Mouse (Mus musculus) heart, embryonic 16.5 days (tissue): Measurements from ENCODE around the gene Sdhd. TPM values are rescaled to one million over a fixed set of nuclear protein-coding genes. Genes with fewer than 3 reads are reported as not detected.
A peak's percentile ranks its signal among the peaks of the same experiment; 100 is the strongest.

Source experiments
- ATAC-seq: fragments of 200-750 bp; cut with Nextera tagmentation; replicated peaks from 2 replicates; pipeline ENCODE4 v1.8.0; 2017; ENCODE audit warnings: moderate number of reproducible peaks; ENCODE audit not compliant: insufficient read depth, low FRiP score; ENCODE audit errors: extremely low read depth
- H3K27ac ChIP-seq: fragments of 300-500 bp; sonication (generic); 2 replicates; pipeline ENCODE4 v1.5.1; 2014; ENCODE audit warnings: mild to moderate bottlenecking, low read length, control low read depth, moderate library complexity
- H3K27me3 ChIP-seq: fragments of 300-500 bp; sonication (generic); 2 replicates; pipeline ENCODE4 v1.6.1; 2014; ENCODE audit warnings: low read length, mixed read lengths; ENCODE audit not compliant: control insufficient read depth, insufficient read depth
- H3K36me3 ChIP-seq: fragments of 300-500 bp; sonication (generic); 2 replicates; pipeline ENCODE4 v1.6.1; 2014; ENCODE audit not compliant: control insufficient read depth, insufficient read depth
- H3K4me1 ChIP-seq: fragments of 300-500 bp; sonication (generic); 2 replicates; pipeline ENCODE4 v1.6.1; 2014; ENCODE audit warnings: low read length, mixed read lengths; ENCODE audit not compliant: control insufficient read depth, insufficient read depth
- H3K4me2 ChIP-seq: fragments of 300-500 bp; sonication (generic); 2 replicates; pipeline ENCODE4 v1.6.1; 2014; ENCODE audit warnings: low read depth, mild to moderate bottlenecking, control low read depth, low read length
- H3K4me3 ChIP-seq: fragments of 300-500 bp; sonication (generic); 2 replicates; pipeline ENCODE4 v1.5.1; 2014; ENCODE audit warnings: mild to moderate bottlenecking, control low read depth, low read length
- H3K9ac ChIP-seq: fragments of 300-500 bp; sonication (generic); 2 replicates; pipeline ENCODE4 v1.6.1; 2014; ENCODE audit warnings: low read length, control low read depth
- H3K9me3 ChIP-seq: fragments of 300-500 bp; sonication (generic); replicated peaks from 2 replicates; pipeline ENCODE4 v1.6.1; 2016; ENCODE audit warnings: low read length; ENCODE audit not compliant: control insufficient read depth
- WGBS: fragments of 180-500 bp; shearing (Covaris S2); extraction: QIAGEN DNeasy Blood & Tissue Kit; methylation state at CpG from one replicate; pipeline ENCODE4 v1.1.7; 2014; 5-methylcytosine and 5-hydroxymethylcytosine counted together
- polyA plus RNA-seq: library from polyadenylated mRNA; unstranded; fragments of >200 nt; fragmentation: Nextera tagmentation; extraction: Ambion mirVana; gene quantifications from 2 replicates; pipeline ENCODE4 v1.2.1, GENCODE M21; 2015

Gene Sdhd
- polyA plus RNA-seq, 1 experiment from 2014 or later = 852 TPM

- Histone ChIP-seq H3K9ac (no peak overlapping the region), H3K4me3 (no peak overlapping the region), H3K4me1 (no peaks in the 10 kb centered on the region), H3K4me2 (no peak overlapping the region), H3K36me3 (no peaks in the 10 kb centered on the region), H3K9me3 (no peaks in the 10 kb centered on the region), H3K27me3 (no peaks in the 10 kb centered on the region), H3K27ac (no peak overlapping the region)
- ATAC-seq = no peak
- 81% methylated on average over 2 of the region's 2 CpGs for WGBS
Measured at GRCm38 (mm10) chr9:50567881-50568280, 35.7 kb downstream of the Sdhd start.

GRCm38 (mm10) chr9:50567372-50567771 lies 36.2 kb downstream of the Sdhd start:
- 79% methylated on average over 4 of the region's 4 CpGs for WGBS
- H3K4me1 ChIP-seq = no peaks in the 10 kb centered on the region
- no peak overlapping the region for H3K9ac ChIP-seq
- no peak overlapping the region for H3K4me3 ChIP-seq
- H3K27me3 ChIP-seq = no peaks in the 10 kb centered on the region
- no peak overlapping the region for H3K27ac ChIP-seq
- H3K36me3 ChIP-seq = no peaks in the 10 kb centered on the region
- H3K9me3 ChIP-seq = no peaks in the 10 kb centered on the region
- H3K4me2 ChIP-seq = no peak overlapping the region
- ATAC-seq = no peak

GRCm38 (mm10) chr9:50565940-50566339 lies 37.7 kb downstream of the Sdhd start:
- Histone ChIP-seq H3K9ac (no peak overlapping the region), H3K4me2 (no peak overlapping the region), H3K4me3 (no peak overlapping the region), H3K27me3 (no peaks in the 10 kb centered on the region), H3K4me1 (no peaks in the 10 kb centered on the region), H3K9me3 (no peaks in the 10 kb centered on the region), H3K36me3 (no peaks in the 10 kb centered on the region), H3K27ac (no peak overlapping the region)
- 31% methylated on average over 4 of the region's 4 CpGs for WGBS
- no peak for ATAC-seq

- no peaks in the 10 kb centered on the region for H3K4me1 ChIP-seq
- no peaks in the 10 kb centered on the region for H3K27me3 ChIP-seq
- H3K9ac ChIP-seq = no peak overlapping the region
- H3K4me3 ChIP-seq = no peak overlapping the region
- no peaks in the 10 kb centered on the region for H3K36me3 ChIP-seq
- no peak overlapping the region for H3K4me2 ChIP-seq
- H3K9me3 ChIP-seq = no peaks in the 10 kb centered on the region
- H3K27ac ChIP-seq = no peak overlapping the region
- ATAC-seq = no peak
- WGBS = 60% methylated on average over 7 of the region's 7 CpGs
Measured at GRCm38 (mm10) chr9:50565173-50565572, 38.4 kb downstream of the Sdhd start.

DNA sequence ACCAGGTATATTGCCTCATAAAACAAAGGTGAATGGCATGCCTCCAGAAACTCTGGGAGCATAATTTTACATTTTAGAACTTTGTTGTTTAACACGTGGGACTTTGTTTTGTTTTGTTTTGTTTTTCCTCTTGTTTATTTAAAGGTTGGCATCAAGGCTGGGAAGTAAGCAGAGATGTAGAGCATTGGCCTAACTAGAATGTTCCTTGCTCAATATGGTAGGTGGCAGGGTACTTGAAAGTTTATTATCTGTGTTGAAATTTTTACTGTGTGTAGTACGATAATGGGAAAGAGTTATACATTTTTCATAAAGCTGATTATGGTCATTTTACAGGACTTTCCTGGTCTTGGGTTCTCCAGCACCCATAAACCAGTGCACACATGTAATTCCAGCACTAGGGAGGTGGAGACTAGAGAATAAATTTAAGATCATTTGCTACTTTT lies 41.7 kb downstream of the Sdhd start:
- Histone ChIP-seq H3K4me1 (no peaks in the 10 kb centered on the region), H3K27me3 (no peaks in the 10 kb centered on the region), H3K36me3 (no peaks in the 10 kb centered on the region), H3K4me3 (no peak overlapping the region), H3K27ac (no peak overlapping the region), H3K9ac (no peak overlapping the region), H3K9me3 (no peaks in the 10 kb centered on the region), H3K4me2 (no peak overlapping the region)
- ATAC-seq = no peak
- WGBS = 72% methylated on average over 2 of the region's 2 CpGs

DNA sequence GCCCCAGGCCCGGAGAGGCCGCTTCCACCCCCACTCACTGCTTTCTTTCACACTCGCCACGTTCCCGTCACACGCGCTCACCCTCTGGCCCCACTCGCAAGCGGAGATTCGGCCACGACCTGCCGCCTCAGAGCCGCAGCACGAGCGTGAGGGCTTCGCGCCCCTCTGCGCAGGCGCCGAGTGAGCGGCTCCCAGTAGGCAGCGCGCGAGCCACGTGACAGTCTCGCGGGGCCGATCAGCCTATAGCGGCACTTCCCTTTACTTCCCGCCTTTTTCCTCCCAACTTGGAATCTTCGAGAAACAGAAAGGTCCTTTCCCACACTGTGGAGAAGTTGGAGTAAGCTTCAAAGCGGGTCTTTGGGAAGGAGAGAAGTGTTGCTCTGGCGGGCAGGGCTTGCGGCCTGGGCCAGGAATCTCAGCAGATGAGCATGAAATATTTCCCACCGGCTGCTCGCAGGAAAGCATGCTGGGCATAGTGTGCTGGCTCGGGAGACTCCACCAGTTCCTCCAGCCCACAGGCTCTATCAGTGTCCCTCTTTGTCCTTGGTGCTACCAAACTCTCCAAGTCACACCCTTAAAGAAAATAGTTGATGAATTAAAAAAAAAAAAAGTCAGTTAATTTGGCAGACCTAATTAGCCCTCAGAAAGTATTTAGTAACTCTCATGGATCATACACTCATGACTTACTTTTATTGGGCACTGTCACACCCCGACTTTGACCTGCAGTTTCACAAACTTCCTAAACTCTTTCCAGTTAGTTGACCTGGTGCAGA lies 42.3 kb downstream of the Sdhd start, which contains the start of gene Tex12:
Gene Tex12 (minus strand): TSS at position 181 of the 773 bp plus-strand sequence.
- 82% methylated on average over 38 of the region's 38 CpGs for WGBS

DNA sequence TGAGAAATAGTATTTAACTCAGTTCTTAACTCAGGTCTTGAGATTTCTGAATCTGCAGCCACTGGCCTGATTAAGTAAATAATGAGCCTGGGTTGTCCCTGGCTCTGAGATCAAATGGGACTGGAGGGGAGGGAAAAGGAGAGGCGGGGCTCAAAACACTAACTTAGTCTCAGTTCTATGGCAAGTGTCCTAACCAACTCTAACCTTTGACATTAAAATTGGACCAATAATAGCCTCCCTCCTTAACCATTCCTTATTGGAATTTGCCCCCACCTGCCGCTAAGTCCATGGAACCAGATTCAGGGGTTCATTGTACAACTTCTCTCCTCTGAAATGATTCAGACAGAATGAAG lies 48.5 kb downstream of the Sdhd start, which contains the start of gene Bco2:
Gene Bco2 (minus strand): TSS at position 88 of the 353 bp plus-strand sequence.
- 0 out of 2 replicates have a peak within 1 kb of the TSS, but pooled peaks have one; percentile 5 for H3K9ac ChIP-seq
- no peak within 1 kb of the TSS for H3K27ac ChIP-seq
- H3K9me3 ChIP-seq = no peaks in the 10 kb centered on the region
- no peaks in the 10 kb centered on the region for H3K4me1 ChIP-seq
- WGBS = 54% methylated on average over 2 of the region's 2 CpGs
- no peak within 1 kb of the TSS; the same call in 1 of the 2 replicates for H3K4me3 ChIP-seq
- no peak for ATAC-seq
- no peaks in the 10 kb centered on the region for H3K36me3 ChIP-seq
- H3K27me3 ChIP-seq = no peaks in the 10 kb centered on the region
- peak within 1 kb of the TSS; percentile 33; the same call in 1 of the 2 replicates for H3K4me2 ChIP-seq

More for the DNA sequence above, 42.3 kb downstream of the Sdhd start, which contains the start of gene Tex12:
- H3K27me3 ChIP-seq = no peaks in the 10 kb centered on the region
- ATAC-seq = no peak
- H3K4me3 ChIP-seq = no peak within 1 kb of the TSS
- no peaks in the 10 kb centered on the region for H3K36me3 ChIP-seq
- no peak within 1 kb of the TSS for H3K27ac ChIP-seq
- H3K9ac ChIP-seq = no peak within 1 kb of the TSS
- H3K4me1 ChIP-seq = no peaks in the 10 kb centered on the region
- H3K9me3 ChIP-seq = no peaks in the 10 kb centered on the region
- no peak within 1 kb of the TSS for H3K4me2 ChIP-seq

- no peaks in the 10 kb centered on the region for H3K4me1 ChIP-seq
- peak within 1 kb of the TSS; percentile 33; the same call in 1 of the 2 replicates for H3K4me2 ChIP-seq
- 0 out of 2 replicates have a peak within 1 kb of the TSS, but pooled peaks have one; percentile 5 for H3K9ac ChIP-seq
- no peak within 1 kb of the TSS; the same call in 1 of the 2 replicates for H3K4me3 ChIP-seq
- H3K27me3 ChIP-seq = no peaks in the 10 kb centered on the region
- no peak for ATAC-seq
- no peaks in the 10 kb centered on the region for H3K9me3 ChIP-seq
- no peak within 1 kb of the TSS for H3K27ac ChIP-seq
- no peaks in the 10 kb centered on the region for H3K36me3 ChIP-seq
- WGBS = 24% methylated on average over 12 of the region's 12 CpGs
Measured at GRCm38 (mm10) chr9:50554241-50555093, 49.1 kb downstream of the Sdhd start, which contains the start of gene Il18. Il18 (plus strand) TSS chr9:50554827.
